Mouse (Mus musculus): Measurements from ENCODE around the gene Ehd3.

- no peak for TF ChIP-seq CTCF (IDR thresholded peaks at IDR 0.05; ENCODE audit: control insufficient read depth, insufficient read depth, insufficient replicate concordance, low read depth, low read length)
- no peak for TF ChIP-seq POLR2A (IDR thresholded peaks at IDR 0.05; ENCODE audit: control insufficient read depth, low read depth, low read length)
Observed at GRCm38 (mm10) chr17:73823121-73824021, 19.4 kb downstream of the Ehd3 start.

All from testis, adult 2 months (tissue).